Mouse (Mus musculus): Measurements from ENCODE around the gene Lrrc75b.

GRCm38 (mm10) chr10:75591211-75591894, 31.2 kb upstream of the Lrrc75b start:
- TF ChIP-seq CTCF (IDR thresholded peaks at IDR 0.05; ENCODE audit: low read depth): 0 out of 2 replicates have a peak, but pooled peaks have one; percentile 13
- no peak for TF ChIP-seq EP300 (optimal IDR thresholded peaks at IDR 0.05)
